ENCODE assay signal across 20 mouse cellular contexts in genomic region chr7:114004171-114004570, GRCm38 (mm10).
A peak's percentile ranks its signal among the peaks of the same experiment; 100 is the strongest.
DNase-seq lines count a peak whose midpoint lies in the region; ATAC-seq lines count a peak whose summit lies in the region.
"Had no signal": no experiment of that assay in that cellular context is flagged by ENCODE, and none has a peak within 500 bp of the region (broad histone marks: within the 10 kb centered on the region; RNA-seq: fewer than 3 reads in every experiment).

No protein-coding gene starts in this region.

- no peak overlapping the region for H3K9ac ChIP-seq in hindbrain, embryonic 13.5 days
- no peak overlapping the region for H3K9ac ChIP-seq in hindbrain, embryonic 12.5 days
- no peak overlapping the region for H3K9ac ChIP-seq in forebrain, embryonic 13.5 days
- no peak overlapping the region for H3K9ac ChIP-seq in midbrain, embryonic 13.5 days (replicated peaks)
- H3K9ac ChIP-seq: heart, embryonic 13.5 days; kidney, embryonic 15.5 days had no signal

- ATAC-seq in hindbrain, embryonic 13.5 days (ENCODE audit: low FRiP score) = no peak
- ATAC-seq in hindbrain, embryonic 12.5 days (ENCODE audit: low FRiP score) = no peak
- no peak; the same call in 1 of the 2 replicates for ATAC-seq in forebrain, embryonic 13.5 days
- no peak for ATAC-seq in midbrain, embryonic 13.5 days
- ATAC-seq: intestine, embryonic 16.5 days had no signal

- no peaks in the 10 kb centered on the region for H3K9me3 ChIP-seq in hindbrain, embryonic 13.5 days
- no peaks in the 10 kb centered on the region for H3K9me3 ChIP-seq in hindbrain, embryonic 12.5 days (replicated peaks)
- no peaks in the 10 kb centered on the region for H3K9me3 ChIP-seq in forebrain, embryonic 13.5 days (replicated peaks)
- H3K9me3 ChIP-seq in midbrain, embryonic 13.5 days = no peaks in the 10 kb centered on the region
- H3K9me3 ChIP-seq: G1E; heart, embryonic 13.5 days; kidney, embryonic 15.5 days; limb, embryonic 10.5 days had no signal

- H3K27ac ChIP-seq in hindbrain, embryonic 13.5 days = no peak overlapping the region
- no peak overlapping the region for H3K27ac ChIP-seq in hindbrain, embryonic 12.5 days
- H3K27ac ChIP-seq in forebrain, embryonic 13.5 days = no peak overlapping the region
- H3K27ac ChIP-seq in midbrain, embryonic 13.5 days = peak overlapping the region; percentile 39; the same call in 1 of the 2 replicates
- H3K27ac ChIP-seq: heart, embryonic 13.5 days; kidney, embryonic 15.5 days; limb, embryonic 10.5 days had no signal

- H3K4me1 ChIP-seq in hindbrain, embryonic 13.5 days (replicated peaks) = peaks cover 26% of the 10 kb centered on the region
- H3K4me1 ChIP-seq in hindbrain, embryonic 12.5 days = peaks cover 8% of the 10 kb centered on the region; the same call in 1 of the 2 replicates
- peaks cover 22% of the 10 kb centered on the region for H3K4me1 ChIP-seq in forebrain, embryonic 13.5 days
- H3K4me1 ChIP-seq in midbrain, embryonic 13.5 days (replicated peaks) = peaks cover 22% of the 10 kb centered on the region

- 0 out of 2 replicates have a peak overlapping the region, but pooled peaks have one; percentile 15 for H3K4me2 ChIP-seq in hindbrain, embryonic 13.5 days
- no peak overlapping the region for H3K4me2 ChIP-seq in hindbrain, embryonic 12.5 days (replicated peaks)
- H3K4me2 ChIP-seq in forebrain, embryonic 13.5 days = peak overlapping the region; percentile 38
- peak overlapping the region; percentile 32 for H3K4me2 ChIP-seq in midbrain, embryonic 13.5 days (replicated peaks)
- H3K4me2 ChIP-seq: heart, embryonic 13.5 days; kidney, embryonic 15.5 days; liver, embryonic 11.5 days had no signal

- no peak overlapping the region for H3K4me3 ChIP-seq in hindbrain, embryonic 13.5 days
- no peak overlapping the region for H3K4me3 ChIP-seq in hindbrain, embryonic 12.5 days
- H3K4me3 ChIP-seq in forebrain, embryonic 13.5 days = no peak overlapping the region
- no peak overlapping the region for H3K4me3 ChIP-seq in midbrain, embryonic 13.5 days (replicated peaks)
- H3K4me3 ChIP-seq: heart, embryonic 13.5 days; kidney, embryonic 15.5 days; limb, embryonic 10.5 days had no signal

- no peaks in the 10 kb centered on the region; the same call in 1 of the 2 replicates for H3K27me3 ChIP-seq in hindbrain, embryonic 13.5 days
- no peaks in the 10 kb centered on the region for H3K27me3 ChIP-seq in hindbrain, embryonic 12.5 days
- H3K27me3 ChIP-seq in forebrain, embryonic 13.5 days = 0 out of 2 replicates have a peak, but pooled peaks cover 7% of the 10 kb centered on the region
- peaks cover 3% of the 10 kb centered on the region; the same call in 1 of the 2 replicates for H3K27me3 ChIP-seq in midbrain, embryonic 13.5 days
- H3K27me3 ChIP-seq: heart, embryonic 13.5 days had no signal

- peak; percentile 18 for DNase-seq in WW6 (ENCODE audit: low read depth, low spot score)
- DNase-seq in cerebellum, adult 11-12 months = no peak
- no peak for DNase-seq in adrenal gland, postnatal 10 days
- no peak for DNase-seq in gastrocnemius, postnatal 25 days
- DNase-seq: adrenal gland, postnatal 14 days; cerebellum, adult 8-10 months; heart, postnatal 36 days; lung, adult 2 months; lung, postnatal 4 days; thymus, postnatal 4 days had no signal

- H3K36me3 ChIP-seq in hindbrain, embryonic 13.5 days = no peaks in the 10 kb centered on the region
- H3K36me3 ChIP-seq in hindbrain, embryonic 12.5 days = no peaks in the 10 kb centered on the region
- H3K36me3 ChIP-seq in forebrain, embryonic 13.5 days (ENCODE audit: poor library complexity, severe bottlenecking) = no peaks in the 10 kb centered on the region
- H3K36me3 ChIP-seq in midbrain, embryonic 13.5 days = no peaks in the 10 kb centered on the region
- H3K36me3 ChIP-seq: G1E; kidney, embryonic 15.5 days; limb, embryonic 10.5 days had no signal

- WGBS in hindbrain, embryonic 13.5 days = 7% methylated on average over 5 of the region's 5 CpGs
- 18% methylated on average over 5 of the region's 5 CpGs for WGBS in hindbrain, embryonic 12.5 days
- 9% methylated on average over 5 of the region's 5 CpGs for WGBS in forebrain, embryonic 13.5 days
- 8% methylated on average over 5 of the region's 5 CpGs for WGBS in midbrain, embryonic 13.5 days
